Mouse (Mus musculus): ENCODE data around the gene Nrf1. TPM values are rescaled to one million over a fixed set of nuclear protein-coding genes. Genes with fewer than 3 reads are reported as not detected.

The Nrf1 gene
- 9.3 and 10.1 TPM in 2 replicates for polyA plus RNA-seq (2012; ENCODE audit: low replicate concordance)

DNA sequence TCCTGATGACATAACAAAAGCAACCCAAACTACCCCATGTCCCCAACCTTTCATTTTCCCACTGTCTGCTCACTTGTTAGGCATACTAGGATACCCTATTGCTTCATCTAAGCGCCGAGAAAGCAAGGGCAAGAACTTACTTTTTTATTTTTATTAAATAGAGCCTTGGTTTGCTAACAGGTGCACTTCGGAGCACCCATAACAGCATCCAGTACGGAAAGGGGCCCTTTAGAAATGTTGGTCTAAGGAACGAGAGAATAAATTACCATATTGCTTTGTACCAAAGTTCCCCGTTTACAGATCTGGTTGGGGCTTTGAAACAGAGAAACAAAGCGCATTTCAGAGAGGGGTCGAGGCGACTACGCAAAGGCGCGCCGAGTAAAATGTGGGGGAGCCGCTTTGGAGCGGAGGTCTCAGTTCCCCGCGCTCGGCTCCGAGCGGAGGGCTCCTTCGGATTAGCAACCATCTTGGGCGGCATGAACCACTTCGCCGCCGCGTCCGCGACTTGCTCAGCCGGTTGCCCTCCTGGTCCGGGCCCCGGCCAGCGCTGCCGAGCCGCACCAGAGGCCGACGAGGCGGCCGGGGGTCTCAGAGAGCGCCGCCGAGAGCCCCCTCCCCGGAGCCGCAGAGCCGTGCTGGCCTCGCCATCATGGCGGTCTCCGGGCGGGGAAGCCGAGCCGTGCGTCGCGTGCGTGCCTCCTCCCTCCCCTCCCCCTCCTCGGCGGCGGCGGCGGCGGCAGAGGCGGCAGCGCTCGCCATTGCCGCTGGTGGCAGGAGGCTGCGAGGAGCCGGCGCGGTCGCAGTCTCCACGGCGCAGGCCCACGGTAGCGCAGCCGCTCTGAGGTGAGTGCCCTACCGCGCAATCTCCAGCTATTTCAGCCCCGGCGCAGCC lies at the start of gene Nrf1:
Gene Nrf1 (plus strand): TSS at position 718 of the 892 bp plus-strand sequence.

Other genes starting within 250 kb of the Nrf1 start
- 0.20 and 0.39 TPM in 2 replicates for gene Strip2, start 131.0 kb upstream of the Nrf1 start, polyA plus RNA-seq (2012; ENCODE audit: low replicate concordance)

Data from hematopoietic multipotent progenitor cell, adult 10-12 weeks (in vitro differentiated cells).